Mouse (Mus musculus) hindbrain, embryonic 10.5 days (tissue): Measurements from ENCODE around the gene AY358078. TPM values are rescaled to one million over a fixed set of nuclear protein-coding genes. Genes with fewer than 3 reads are reported as not detected.
"Not testable (repeated sequence)": the region's sequence is repeated elsewhere in the genome, so short reads cannot be mapped to it uniquely, and the experiment has no call there.

ENCODE experiments used
- DNase-seq: peaks from one replicate; pipeline ENCODE4 v3.0.0-alpha.2; 2017; ENCODE audit warnings: low spot score
- H3K27ac ChIP-seq: fragments of 300-500 bp; sonication (generic); 2 replicates; pipeline ENCODE4 v1.5.1; 2016; ENCODE audit warnings: mild to moderate bottlenecking, moderate library complexity
- H3K27me3 ChIP-seq: fragments of 300-500 bp; sonication (generic); 2 replicates; pipeline ENCODE4 v1.6.1; 2016; ENCODE audit warnings: mild to moderate bottlenecking; ENCODE audit not compliant: poor library complexity, insufficient read depth, severe bottlenecking
- H3K36me3 ChIP-seq: fragments of 300-500 bp; sonication (generic); 2 replicates; pipeline ENCODE4 v1.6.1; 2016; ENCODE audit warnings: mild to moderate bottlenecking, moderate library complexity
- H3K4me1 ChIP-seq: fragments of 300-500 bp; sonication (generic); replicated peaks from 2 replicates; pipeline ENCODE4 v1.6.1; 2016; ENCODE audit warnings: mild to moderate bottlenecking
- H3K4me3 ChIP-seq: fragments of 300-500 bp; sonication (generic); 2 replicates; pipeline ENCODE4 v1.5.1; 2016; ENCODE audit warnings: mild to moderate bottlenecking, moderate library complexity
- H3K9me3 ChIP-seq: fragments of 300-500 bp; sonication (generic); 2 replicates; pipeline ENCODE4 v1.6.1; 2016; ENCODE audit warnings: mild to moderate bottlenecking, moderate library complexity
- WGBS: fragments of 180-500 bp; shearing (Covaris S2); methylation state at CpG from one replicate; pipeline ENCODE4 v1.1.7; 2016; 5-methylcytosine and 5-hydroxymethylcytosine counted together
- polyA plus RNA-seq: library from polyadenylated mRNA; unstranded; fragments of >200 nt; fragmentation: Nextera tagmentation; extraction: Ambion mirVana; gene quantifications from 2 replicates; pipeline ENCODE4 v1.2.1, GENCODE M21; 2016

AY358078 gene
- not detected in 2 replicates for polyA plus RNA-seq

- Histone ChIP-seq H3K9me3 (no peaks in the 10 kb centered on the region), H3K36me3 (no peaks in the 10 kb centered on the region), H3K27me3 (no peaks in the 10 kb centered on the region), H3K4me3 (no peak within 1 kb of the TSS), H3K27ac (no peak within 1 kb of the TSS), H3K4me1 (no peaks in the 10 kb centered on the region)
- WGBS = 88% methylated on average over 2 of the region's 2 CpGs
- no peak for DNase-seq
Observed at GRCm38 (mm10) chr14:51799746-51800145, at the start of gene AY358078. Gene AY358078 (plus strand): TSS chr14:51800046.

GRCm38 (mm10) chr14:51755944-51756343, 43.9 kb upstream of the AY358078 start:
- Histone ChIP-seq H3K36me3 (no peaks in the 10 kb centered on the region), H3K9me3 (no peaks in the 10 kb centered on the region), H3K27ac (no peak overlapping the region), H3K27me3 (no peaks in the 10 kb centered on the region), H3K4me1 (no peaks in the 10 kb centered on the region), H3K4me3 (no peak overlapping the region)
- 71% methylated on average over 2 of the region's 2 CpGs for WGBS
- DNase-seq = no peak

GRCm38 (mm10) chr14:51771378-51771777, 28.5 kb upstream of the AY358078 start:
- H3K27ac ChIP-seq, H3K36me3 ChIP-seq, H3K9me3 ChIP-seq, DNase-seq, H3K4me3 ChIP-seq, H3K27me3 ChIP-seq, H3K4me1 ChIP-seq: not testable (repeated sequence)
- 81% methylated on average over 1 of the region's 1 CpGs for WGBS

- no peaks in the 10 kb centered on the region for H3K4me1 ChIP-seq
- WGBS = 89% methylated on average over 5 of the region's 5 CpGs
- H3K27me3 ChIP-seq = no peaks in the 10 kb centered on the region
- no peak for DNase-seq
- H3K27ac ChIP-seq = no peak within 1 kb of the TSS
- no peaks in the 10 kb centered on the region for H3K9me3 ChIP-seq
- no peak within 1 kb of the TSS for H3K4me3 ChIP-seq
- H3K36me3 ChIP-seq = no peaks in the 10 kb centered on the region
Observed at GRCm38 (mm10) chr14:51773490-51773889, 26.4 kb upstream of the AY358078 start, which contains the start of gene Ang4. Gene Ang4 (minus strand): TSS chr14:51773590.

- no peaks in the 10 kb centered on the region for H3K27me3 ChIP-seq
- DNase-seq = no peak
- H3K4me1 ChIP-seq = no peaks in the 10 kb centered on the region
- no peak overlapping the region for H3K27ac ChIP-seq
- WGBS = 93% methylated on average over 1 of the region's 1 CpGs
- H3K4me3 ChIP-seq = no peak overlapping the region
- H3K9me3 ChIP-seq = no peaks in the 10 kb centered on the region
- no peaks in the 10 kb centered on the region for H3K36me3 ChIP-seq
Observed at GRCm38 (mm10) chr14:51777791-51778190, 22.1 kb upstream of the AY358078 start.

GRCm38 (mm10) chr14:51778865-51779481, 20.9 kb upstream of the AY358078 start:
- H3K9me3 ChIP-seq = no peaks in the 10 kb centered on the region
- H3K36me3 ChIP-seq = no peaks in the 10 kb centered on the region
- WGBS = 82% methylated on average over 4 of the region's 4 CpGs
- H3K4me3 ChIP-seq = no peak overlapping the region
- H3K4me1 ChIP-seq = no peaks in the 10 kb centered on the region
- H3K27ac ChIP-seq = no peak overlapping the region
- no peaks in the 10 kb centered on the region for H3K27me3 ChIP-seq
- DNase-seq = no peak

GRCm38 (mm10) chr14:51786335-51786734, 13.5 kb upstream of the AY358078 start:
- Histone ChIP-seq H3K9me3 (no peaks in the 10 kb centered on the region), H3K36me3 (no peaks in the 10 kb centered on the region), H3K4me1 (peaks cover 7% of the 10 kb centered on the region; the same call in 1 of the 2 replicates), H3K4me3 (no peak overlapping the region), H3K27ac (peak overlapping the region; percentile 35), H3K27me3 (no peaks in the 10 kb centered on the region)
- no peak for DNase-seq
- 67% methylated on average over 4 of the region's 4 CpGs for WGBS

- Histone ChIP-seq H3K9me3 (no peaks in the 10 kb centered on the region), H3K27me3 (no peaks in the 10 kb centered on the region), H3K4me1 (peaks cover 7% of the 10 kb centered on the region; the same call in 1 of the 2 replicates), H3K4me3 (no peak overlapping the region), H3K27ac (no peak overlapping the region; the same call in 1 of the 2 replicates), H3K36me3 (no peaks in the 10 kb centered on the region)
- DNase-seq = peak; percentile 6
- 67% methylated on average over 5 of the region's 5 CpGs for WGBS
Observed at GRCm38 (mm10) chr14:51787061-51787460, 12.8 kb upstream of the AY358078 start.

- Histone ChIP-seq H3K27me3 (no peaks in the 10 kb centered on the region), H3K9me3 (no peaks in the 10 kb centered on the region), H3K36me3 (no peaks in the 10 kb centered on the region), H3K27ac (no peak overlapping the region), H3K4me3 (no peak overlapping the region), H3K4me1 (peaks cover 13% of the 10 kb centered on the region)
- DNase-seq = no peak
- 78% methylated on average over 2 of the region's 2 CpGs for WGBS
Observed at GRCm38 (mm10) chr14:51789196-51789595, 10.7 kb upstream of the AY358078 start.

GRCm38 (mm10) chr14:51794106-51794505, 5.7 kb upstream of the AY358078 start:
- no peak overlapping the region for H3K4me3 ChIP-seq
- DNase-seq = no peak
- no peak overlapping the region for H3K27ac ChIP-seq
- no peaks in the 10 kb centered on the region for H3K27me3 ChIP-seq
- H3K9me3 ChIP-seq = no peaks in the 10 kb centered on the region
- WGBS = 77% methylated on average over 2 of the region's 2 CpGs
- H3K4me1 ChIP-seq = peaks cover 9% of the 10 kb centered on the region; the same call in 1 of the 2 replicates
- no peaks in the 10 kb centered on the region for H3K36me3 ChIP-seq

GRCm38 (mm10) chr14:51826625-51827024, 26.8 kb downstream of the AY358078 start:
- Histone ChIP-seq H3K36me3 (no peaks in the 10 kb centered on the region), H3K9me3 (no peaks in the 10 kb centered on the region), H3K4me1 (no peaks in the 10 kb centered on the region), H3K27ac (no peak overlapping the region), H3K27me3 (no peaks in the 10 kb centered on the region), H3K4me3 (no peak overlapping the region)
- DNase-seq = no peak
- WGBS = 83% methylated on average over 1 of the region's 1 CpGs

GRCm38 (mm10) chr14:51827842-51828241, 28.0 kb downstream of the AY358078 start:
- not testable (repeated sequence) for H3K4me1 ChIP-seq, H3K27ac ChIP-seq, DNase-seq, H3K36me3 ChIP-seq, H3K4me3 ChIP-seq, H3K9me3 ChIP-seq, H3K27me3 ChIP-seq
- whole genome bisulfite sequencing = 40% methylated on average over 5 of the region's 5 CpGs

- Histone ChIP-seq H3K4me3 (no peak overlapping the region), H3K9me3 (no peaks in the 10 kb centered on the region), H3K27me3 (no peaks in the 10 kb centered on the region), H3K27ac (no peak overlapping the region), H3K4me1 (no peaks in the 10 kb centered on the region), H3K36me3 (no peaks in the 10 kb centered on the region)
- 91% methylated on average over 6 of the region's 6 CpGs for WGBS
- DNase-seq = no peak
Observed at GRCm38 (mm10) chr14:51829188-51829587, 29.3 kb downstream of the AY358078 start.

GRCm38 (mm10) chr14:51838480-51838879, 38.6 kb downstream of the AY358078 start:
- H3K4me1 ChIP-seq, H3K27ac ChIP-seq, DNase-seq, H3K4me3 ChIP-seq, H3K36me3 ChIP-seq, H3K9me3 ChIP-seq, H3K27me3 ChIP-seq: not testable (repeated sequence)
- 35% methylated on average over 2 of the region's 2 CpGs for WGBS
